Mouse (Mus musculus): ENCODE data around the gene Nr2f6. TPM values are rescaled to one million over a fixed set of nuclear protein-coding genes. Genes with fewer than 3 reads are reported as not detected.
"Not testable (repeated sequence)": the region's sequence is repeated elsewhere in the genome, so short reads cannot be mapped to it uniquely, and the experiment has no call there.

The Nr2f6 gene
- total RNA-seq, 2 experiments from 2014 or later: 47.6 to 53.6 TPM

DNA sequence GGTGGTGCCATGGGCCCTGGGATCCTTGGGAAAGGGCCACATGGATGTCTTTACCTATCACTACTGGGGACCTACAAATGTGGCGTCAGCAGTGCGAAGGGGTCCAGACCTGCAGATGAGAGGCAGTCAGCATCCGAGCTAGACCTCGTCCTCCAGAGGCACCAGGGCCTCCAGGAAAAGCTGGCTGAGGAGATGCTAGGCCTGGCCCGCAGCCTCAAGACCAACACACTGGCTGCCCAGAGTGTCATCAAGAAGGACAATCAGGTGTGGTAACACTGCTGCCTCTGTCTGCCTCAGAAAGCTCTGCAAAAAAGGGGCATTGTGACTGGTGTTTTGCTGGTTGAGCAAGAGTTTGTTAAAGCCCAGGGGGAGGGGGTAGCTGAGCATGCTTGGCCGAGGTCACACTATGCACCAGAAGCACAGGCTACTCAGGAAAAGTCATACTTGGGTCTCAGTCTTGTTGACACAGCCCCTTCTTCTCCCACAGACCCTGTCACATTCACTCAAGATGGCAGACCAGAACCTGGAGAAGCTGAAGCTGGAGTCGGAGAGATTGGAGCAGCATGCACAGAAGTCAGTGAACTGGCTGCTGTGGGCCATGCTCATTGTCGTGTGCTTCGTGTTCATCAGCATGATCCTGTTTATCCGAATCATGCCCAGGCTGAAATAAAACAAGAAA is 12.6 kb downstream of the Nr2f6 start:
- DNase-seq: no peak
- intact Hi-C loops (cut with DNase I): loop anchor here (5.0 kb wide), 2 partner anchors 93 to 118 kb away; partner anchors contain the start of genes Abhd8, Ano8, Gtpbp3 and Mrpl34

DNA sequence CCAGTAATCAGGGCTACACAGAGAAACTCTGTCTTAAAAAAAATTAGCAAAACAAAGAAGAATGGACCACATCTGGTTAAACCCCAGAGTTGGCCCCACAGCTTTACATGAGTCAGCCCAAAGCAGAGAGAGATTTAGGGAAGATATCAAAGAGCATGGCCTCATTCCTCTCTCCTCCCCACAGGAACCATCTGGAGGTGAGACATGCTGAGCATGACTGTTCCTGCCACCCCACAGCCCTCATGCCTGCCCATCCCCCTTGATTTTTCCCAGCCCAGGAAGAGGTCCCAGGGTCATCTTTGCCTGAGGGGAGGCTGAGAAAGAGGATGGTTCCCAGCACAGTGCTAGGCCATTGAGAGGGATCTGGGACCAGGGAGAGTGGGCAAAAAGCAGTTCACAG is 13.4 kb downstream of the Nr2f6 start:
- intact Hi-C loops (cut with DNase I): loop anchor here (5.0 kb wide), 2 partner anchors 94 to 119 kb away; partner anchors contain the start of genes Abhd8, Ano8, Gtpbp3 and Mrpl34
- no peak for DNase-seq

DNA sequence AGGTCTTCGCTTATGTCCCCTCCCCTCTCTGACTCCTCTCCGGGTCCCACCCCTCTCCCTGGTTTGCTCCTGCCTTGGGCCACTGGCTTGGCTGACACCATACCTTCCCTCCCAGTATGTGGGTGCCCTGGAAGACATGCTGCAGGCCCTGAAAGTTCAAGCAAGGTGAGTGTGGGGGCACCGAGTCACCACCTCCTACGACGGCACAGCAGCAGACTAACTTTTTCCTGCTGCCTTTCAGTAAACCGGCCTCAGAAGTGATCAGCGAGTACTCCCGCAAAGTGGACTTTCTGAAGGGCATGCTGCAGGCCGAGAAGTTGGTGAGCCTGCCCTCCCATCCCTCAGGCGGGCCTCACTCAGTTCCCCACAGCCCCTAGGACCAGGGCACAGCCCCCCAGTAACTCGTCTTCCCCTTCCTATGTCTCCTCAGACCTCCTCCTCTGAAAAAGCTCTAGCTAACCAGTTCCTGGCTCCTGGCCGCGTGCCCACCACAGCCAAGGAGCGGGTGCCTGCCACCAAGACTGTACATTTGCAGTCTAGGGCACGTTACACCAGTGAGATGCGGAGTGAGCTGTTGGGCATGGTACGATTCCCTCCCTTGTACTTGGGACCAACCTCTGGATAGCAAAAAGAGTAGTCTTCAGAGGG is 14.1 kb downstream of the Nr2f6 start:
- intact Hi-C loops (cut with DNase I): loop anchor here (5.0 kb wide), 2 partner anchors 95 to 120 kb away; partner anchors contain the start of genes Abhd8, Ano8, Gtpbp3 and Mrpl34

DNA sequence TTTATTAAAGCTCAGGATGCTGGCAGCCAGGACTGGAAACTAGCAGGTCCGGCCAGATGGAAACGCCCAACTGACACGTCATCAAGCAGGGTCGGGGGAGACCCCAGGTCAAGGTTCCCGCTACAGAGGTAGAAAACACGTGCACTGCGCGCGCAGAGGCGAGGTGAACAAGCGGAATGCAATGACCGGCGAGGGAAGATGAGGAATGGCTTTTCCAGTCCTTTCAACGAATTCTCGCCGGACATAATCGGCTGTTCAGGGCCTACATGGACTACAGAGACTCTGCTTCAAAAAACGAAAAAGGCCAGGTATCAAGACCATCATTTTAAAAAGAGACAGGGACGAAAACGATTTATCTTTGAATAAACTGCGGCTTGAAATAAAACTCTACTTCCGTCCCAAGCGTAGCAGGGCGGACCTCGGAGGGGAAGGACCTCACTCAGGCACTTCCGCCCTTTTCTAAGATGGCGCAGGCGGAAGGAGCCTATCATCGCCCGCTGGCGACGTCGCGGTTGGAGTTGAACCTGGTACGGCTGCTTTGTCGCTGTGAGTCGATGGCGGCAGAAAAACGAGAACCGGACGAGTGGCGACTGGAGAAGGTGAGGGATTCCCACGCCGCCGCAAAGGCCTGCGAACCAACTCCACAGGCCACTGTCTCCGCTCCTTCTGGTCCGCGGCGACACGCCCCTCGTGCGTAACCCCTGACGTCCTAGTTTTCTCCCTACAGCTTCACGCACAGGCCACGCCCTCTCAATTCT is 14.8 kb downstream of the Nr2f6 start, which contains the start of gene Use1:
Use1 (plus strand) TSS at position 78 of the 758 bp plus-strand sequence.
- peak; percentile 93 for DNase-seq
- intact Hi-C loops (cut with DNase I): loop anchor here (5.0 kb wide), 2 partner anchors 95 to 120 kb away; partner anchors contain the start of genes Abhd8, Ano8, Gtpbp3 and Mrpl34

More for the DNA sequence above, 14.1 kb downstream of the Nr2f6 start:
- no peak for DNase-seq

DNA sequence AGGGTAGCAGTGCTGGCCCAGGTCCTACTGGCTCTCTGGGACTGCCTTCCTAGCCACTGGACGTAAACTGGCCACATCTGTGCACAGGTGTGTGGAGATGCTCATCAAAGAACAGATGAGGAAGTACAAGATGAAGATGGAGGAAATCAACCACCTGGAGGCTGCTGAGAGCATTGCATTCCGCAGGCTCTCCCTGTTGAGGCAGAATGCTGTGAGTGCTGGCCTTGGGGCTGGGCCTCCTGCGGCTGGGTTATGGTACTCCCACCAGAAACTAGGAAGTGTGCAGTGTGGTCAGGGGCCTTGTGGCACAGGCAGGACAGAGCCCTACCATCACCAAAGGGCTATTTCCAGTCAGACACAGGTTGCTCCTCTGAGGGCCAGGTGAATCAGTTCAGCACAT is 23.7 kb downstream of the Nr2f6 start:
- intact Hi-C loops (cut with DNase I): no loop called here
- DNase-seq: no peak

DNA sequence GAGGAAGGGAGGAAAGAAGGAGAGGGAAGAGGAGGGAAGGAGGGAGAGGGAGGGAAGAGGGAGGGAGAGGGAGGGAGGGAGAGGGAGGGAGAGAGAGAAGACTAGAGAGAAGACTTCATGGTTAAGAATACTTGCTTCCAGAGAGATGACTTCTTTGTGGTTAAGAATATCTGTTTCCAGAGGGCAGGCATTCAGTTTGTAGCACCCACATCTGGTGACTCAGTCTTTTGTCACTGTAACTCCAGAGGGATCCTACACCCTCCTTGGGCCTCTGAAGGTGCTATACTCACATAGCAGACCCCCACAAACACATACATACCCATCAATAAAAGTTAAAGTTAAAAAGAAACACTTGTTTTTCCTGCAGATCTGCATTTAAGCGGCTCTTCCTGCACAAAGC is 30.2 kb downstream of the Nr2f6 start:
- DNase-seq: no peak
- intact Hi-C loops (cut with DNase I): no loop called here

DNA sequence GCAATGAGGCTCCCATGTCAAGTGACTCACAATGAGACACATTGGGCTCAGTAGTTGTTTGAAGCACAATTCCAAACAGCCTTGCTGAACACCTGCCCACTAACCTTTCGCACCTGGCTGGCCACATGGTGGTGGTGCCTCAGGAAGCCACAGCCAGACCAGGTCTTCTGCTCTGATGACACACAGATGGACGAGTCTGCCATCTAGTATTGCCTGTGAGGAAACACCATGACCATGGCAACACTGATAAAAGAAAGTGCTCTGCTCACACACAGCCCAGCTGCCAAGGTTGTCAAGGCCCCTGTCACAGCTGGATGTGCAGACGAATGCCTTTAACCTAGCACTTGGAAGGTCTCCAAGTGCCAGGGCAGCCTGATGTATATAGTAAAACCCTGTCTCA is 30.6 kb downstream of the Nr2f6 start:
- no peak for DNase-seq
- intact Hi-C loops (cut with DNase I): no loop called here

DNA sequence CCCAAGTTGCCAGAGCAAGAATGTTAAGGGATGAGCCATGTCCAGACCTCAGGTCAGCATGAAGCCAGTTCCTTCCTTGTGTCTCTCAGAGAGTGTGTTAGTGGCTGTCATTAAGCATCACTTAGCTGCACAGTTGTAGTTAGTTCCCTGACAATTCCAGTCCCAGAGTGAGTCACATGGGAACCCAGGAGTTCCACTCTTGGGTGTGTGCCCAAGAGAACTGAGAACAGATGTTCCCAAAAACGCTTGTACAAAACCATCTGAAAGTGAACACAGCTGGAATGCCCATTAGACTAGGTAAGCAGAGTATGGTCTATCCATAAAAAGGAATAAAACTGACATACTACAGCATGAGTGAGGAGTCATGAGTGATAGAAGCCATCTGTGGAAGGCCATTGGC is 35.2 kb downstream of the Nr2f6 start:
- intact Hi-C loops (cut with DNase I): no loop called here
- no peak for DNase-seq

DNA sequence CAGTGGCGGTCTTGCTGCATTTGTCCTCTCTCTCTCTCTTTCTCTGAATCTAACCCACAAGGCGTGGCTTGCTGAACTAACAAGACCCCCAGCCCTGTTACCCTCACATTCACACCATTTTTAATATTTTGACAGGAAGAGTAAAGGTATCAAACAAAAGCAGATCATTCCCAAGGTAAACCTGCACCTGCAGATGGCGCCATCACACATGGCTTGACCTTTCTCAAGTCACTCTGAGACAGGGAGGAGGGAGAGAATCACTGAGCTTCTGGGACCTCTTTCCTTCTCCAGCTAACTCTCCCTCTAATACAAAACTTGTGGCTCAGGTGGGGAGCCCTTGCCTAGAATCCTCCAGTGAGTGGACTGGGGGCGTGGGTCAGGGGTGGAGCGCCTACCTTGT is 41.1 kb downstream of the Nr2f6 start:
- intact Hi-C loops (cut with DNase I): loop anchor here (2.0 kb wide), 1 partner anchor 66 kb away; the partner anchor contains the start of gene Ankle1
- DNase-seq: peak in 1 of 2 experiments; percentile 39

DNA sequence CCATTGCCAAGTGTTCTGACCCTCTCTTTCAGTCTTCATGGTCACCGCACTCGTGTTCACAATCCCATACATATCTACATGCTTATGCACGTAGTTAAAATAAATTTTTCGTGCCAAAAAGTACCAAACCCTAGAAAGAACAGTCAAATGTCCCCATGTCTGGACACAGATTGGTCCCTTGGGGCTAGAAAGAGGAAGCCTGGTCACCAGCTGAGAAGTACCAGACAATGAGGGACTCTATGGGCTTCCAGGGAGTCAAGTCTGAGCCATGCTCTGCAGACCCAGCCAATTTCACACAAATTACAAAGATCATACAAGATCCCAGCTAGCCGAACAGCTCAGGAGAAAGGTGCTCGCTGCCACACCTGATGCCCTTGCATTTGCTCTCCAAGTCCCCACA is 43.9 kb downstream of the Nr2f6 start:
- intact Hi-C loops (cut with DNase I): not testable (repeated sequence)

DNA sequence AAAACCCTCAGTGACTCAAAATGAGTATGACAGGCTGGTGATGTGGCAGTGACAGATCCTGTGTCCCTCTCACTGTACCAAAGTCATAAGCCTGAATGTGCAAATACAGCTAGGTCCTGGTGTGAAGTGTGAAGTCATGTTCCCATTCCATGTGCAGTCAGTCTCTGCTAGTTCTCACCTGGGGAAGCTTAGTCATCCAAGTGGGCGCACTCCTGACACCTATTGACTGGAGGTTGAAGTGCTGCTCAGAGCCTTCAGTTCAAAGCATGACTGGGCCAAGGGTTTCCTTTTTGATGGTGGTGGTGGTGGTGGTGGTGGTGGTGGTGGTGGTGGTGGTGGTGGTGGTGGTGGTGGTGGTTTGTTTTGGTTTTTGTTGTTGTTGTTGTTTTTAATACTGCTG is 56.9 kb downstream of the Nr2f6 start:
- intact Hi-C loops (cut with DNase I): loop anchor here (2.0 to 5.0 kb wide), 3 partner anchors 52 to 428 kb away; partner anchors contain the start of genes Haus8, Myo9b and Rpl18a
- DNase-seq: peak in 1 of 2 experiments; percentile 54

More for the DNA sequence above, 43.9 kb downstream of the Nr2f6 start:
- not testable (repeated sequence) for DNase-seq

Other genes with a start within 250 kb of the Nr2f6 start
- 10 to 100 TPM; 24.1 to 28.2 TPM for gene Myo9b, start 109.2 kb downstream of the Nr2f6 start, total RNA-seq (2021)
- 10 to 100 TPM; 27.4 to 29.9 TPM for gene Haus8, start 109.0 kb downstream of the Nr2f6 start, total RNA-seq (2021)
- gene Use1, start 15.1 kb downstream of the Nr2f6 start, total RNA-seq (2021): 100 to 1,000 TPM; 148 to 149 TPM
- 10 to 100 TPM; 11.1 to 14.9 TPM for gene Ocel1, start 10.7 kb downstream of the Nr2f6 start, total RNA-seq (2021)
- gene Ushbp1, start 13.8 kb upstream of the Nr2f6 start, total RNA-seq (2021): 10 to 100 TPM; 28.0 to 30.4 TPM
- 10 to 100 TPM; 61.2 to 67.1 TPM for gene Babam1, start 14.9 kb upstream of the Nr2f6 start, total RNA-seq (2021)
- under 1 TPM; 0.19 to 0.39 TPM for gene Ankle1, start 24.1 kb upstream of the Nr2f6 start, total RNA-seq (2021)
- gene Abhd8, start 81.7 kb upstream of the Nr2f6 start, total RNA-seq (2021): 10 to 100 TPM; 26.2 to 29.9 TPM
- gene Mrpl34, start 83.0 kb upstream of the Nr2f6 start, total RNA-seq (2021): 100 to 1,000 TPM; 117 to 129 TPM
- gene Dda1, start 87.2 kb upstream of the Nr2f6 start, total RNA-seq (2021): 10 to 100 TPM; 32.1 to 32.3 TPM
- gene Ano8, start 104.0 kb upstream of the Nr2f6 start, total RNA-seq (2021): 10 to 100 TPM; 18.1 to 18.6 TPM
- gene Gtpbp3, start 106.1 kb upstream of the Nr2f6 start, total RNA-seq (2021): 10 to 100 TPM; 15.8 to 20.2 TPM
- 10 to 100 TPM; 24.5 to 26.0 TPM for gene Plvap, start 129.8 kb upstream of the Nr2f6 start, total RNA-seq (2021)
- gene Ccdc194, start 143.8 kb upstream of the Nr2f6 start, total RNA-seq (2021): not detected
- gene Bst2, start 155.5 kb upstream of the Nr2f6 start, total RNA-seq (2021): 10 to 100 TPM; 17.1 to 32.9 TPM
- 10 to 100 TPM; 27.8 to 32.9 TPM for gene Mvb12a, start 161.0 kb upstream of the Nr2f6 start, total RNA-seq (2021)
- gene Tmem221, start 176.9 kb upstream of the Nr2f6 start, total RNA-seq (2021): under 1 TPM in 1 of 2 experiments, not detected in 1; 0.22 TPM
- under 1 TPM in 1 of 2 experiments, not detected in 1; 0.19 TPM for gene Nxnl1, start 184.6 kb upstream of the Nr2f6 start, total RNA-seq (2021)
- 100 to 1,000 TPM; 171 to 223 TPM for gene Slc27a1, start 186.9 kb upstream of the Nr2f6 start, total RNA-seq (2021)
- 10 to 100 TPM; 64.7 to 69.7 TPM for gene Pgls, start 210.2 kb upstream of the Nr2f6 start, total RNA-seq (2021)
- gene Fam129c, start 215.7 kb upstream of the Nr2f6 start, total RNA-seq (2021): 1 to 10 TPM in 1 of 2 experiments, under 1 TPM in 1; 0.58 to 1.2 TPM
- gene Colgalt1, start 229.0 kb upstream of the Nr2f6 start, total RNA-seq (2021): 10 to 100 TPM; 40.2 to 45.2 TPM